Mouse (Mus musculus) urinary bladder, postnatal 36 days (tissue): ENCODE measurements around the gene Olfr659.

Experiments used
- DNase-seq, 2 experiments: peaks; one replicate each; pipeline ENCODE4 v3.0.0; 2022; ENCODE audit warnings: low spot score in 2 of 2, mixed read lengths in 1 of 2

Olfr659 gene

GRCm38 (mm10) chr7:104666453-104666852 lies at the start of gene Olfr659:
Gene Olfr659 (plus strand): TSS chr7:104666753.
- no peak for DNase-seq

GRCm38 (mm10) chr7:104624494-104624893 lies 42.1 kb upstream of the Olfr659 start, which contains the start of gene Olfr657:
Gene Olfr657 (plus strand): TSS chr7:104624794.
- DNase-seq, result no peak

- DNase-seq, result peak in 1 of 2 experiments; percentile 13
These were observed 19.6 kb upstream of the Olfr659 start, which contains the start of gene Olfr658 for GRCm38 (mm10) chr7:104646841-104647482. Gene Olfr658 (minus strand): TSS chr7:104647305.

- no peak for DNase-seq
These were observed 19.6 kb downstream of the Olfr659 start, which contains the start of gene Olfr661 for GRCm38 (mm10) chr7:104686201-104686600. Gene Olfr661 (plus strand): TSS chr7:104686501.
